Mouse (Mus musculus): Measurements from ENCODE around the gene Arhgap9.
"Not testable (repeated sequence)": the region's sequence is repeated elsewhere in the genome, so short reads cannot be mapped to it uniquely, and the experiment has no call there.

Gene Arhgap9

GRCm38 (mm10) chr10:127291881-127292638 lies 29.7 kb upstream of the Arhgap9 start:
- in situ Hi-C loops (cut with MboI; ENCODE audit: low sequenced_read_pairs): no loop called here

- in situ Hi-C loops (cut with MboI; ENCODE audit: low sequenced_read_pairs): no loop called here
Measured at GRCm38 (mm10) chr10:127292987-127293538, 28.7 kb upstream of the Arhgap9 start.

- in situ Hi-C loops (cut with MboI; ENCODE audit: low sequenced_read_pairs): no loop called here
Measured at GRCm38 (mm10) chr10:127293590-127294113, 28.1 kb upstream of the Arhgap9 start.

- in situ Hi-C loops (cut with MboI; ENCODE audit: low sequenced_read_pairs): no loop called here
Measured at GRCm38 (mm10) chr10:127294895-127295510, 26.8 kb upstream of the Arhgap9 start.

GRCm38 (mm10) chr10:127295986-127296794 lies 25.6 kb upstream of the Arhgap9 start:
- in situ Hi-C loops (cut with MboI; ENCODE audit: low sequenced_read_pairs): no loop called here

- in situ Hi-C loops (cut with MboI; ENCODE audit: low sequenced_read_pairs): no loop called here
Measured at GRCm38 (mm10) chr10:127297015-127297871, 24.5 kb upstream of the Arhgap9 start.

GRCm38 (mm10) chr10:127300361-127300760 lies 21.4 kb upstream of the Arhgap9 start:
- in situ Hi-C loops (cut with MboI; ENCODE audit: low sequenced_read_pairs): no loop called here

- in situ Hi-C loops (cut with MboI; ENCODE audit: low sequenced_read_pairs): no loop called here
Measured at GRCm38 (mm10) chr10:127303136-127303535, 18.6 kb upstream of the Arhgap9 start.

GRCm38 (mm10) chr10:127309167-127309566 lies 12.6 kb upstream of the Arhgap9 start:
- in situ Hi-C loops (cut with MboI; ENCODE audit: low sequenced_read_pairs): not testable (repeated sequence)

- in situ Hi-C loops (cut with MboI; ENCODE audit: low sequenced_read_pairs): no loop called here
Measured at GRCm38 (mm10) chr10:127310523-127311475, 11.0 kb upstream of the Arhgap9 start.

- in situ Hi-C loops (cut with MboI; ENCODE audit: low sequenced_read_pairs): no loop called here
Measured at GRCm38 (mm10) chr10:127311476-127312355, 10.0 kb upstream of the Arhgap9 start, which contains the start of gene Mars. Gene Mars, minus strand, starts transcription at chr10:127311786.

GRCm38 (mm10) chr10:127312356-127312676 lies 9.4 kb upstream of the Arhgap9 start:
- in situ Hi-C loops (cut with MboI; ENCODE audit: low sequenced_read_pairs): no loop called here

GRCm38 (mm10) chr10:127312858-127313257 lies 8.9 kb upstream of the Arhgap9 start:
- in situ Hi-C loops (cut with MboI; ENCODE audit: low sequenced_read_pairs): no loop called here

GRCm38 (mm10) chr10:127313516-127313915 lies 8.2 kb upstream of the Arhgap9 start:
- in situ Hi-C loops (cut with MboI; ENCODE audit: low sequenced_read_pairs): not testable (repeated sequence)

- in situ Hi-C loops (cut with MboI; ENCODE audit: low sequenced_read_pairs): not testable (repeated sequence)
Measured at GRCm38 (mm10) chr10:127314950-127315349, 6.8 kb upstream of the Arhgap9 start.

GRCm38 (mm10) chr10:127317277-127317676 lies 4.5 kb upstream of the Arhgap9 start:
- in situ Hi-C loops (cut with MboI; ENCODE audit: low sequenced_read_pairs): no loop called here

- in situ Hi-C loops (cut with MboI; ENCODE audit: low sequenced_read_pairs): no loop called here
Measured at GRCm38 (mm10) chr10:127318009-127318408, 3.8 kb upstream of the Arhgap9 start.

GRCm38 (mm10) chr10:127319969-127320368 lies 1.8 kb upstream of the Arhgap9 start:
- in situ Hi-C loops (cut with MboI; ENCODE audit: low sequenced_read_pairs): no loop called here
